Comparison of ENCODE assay signal across 13 mouse cellular contexts in the genomic region with DNA sequence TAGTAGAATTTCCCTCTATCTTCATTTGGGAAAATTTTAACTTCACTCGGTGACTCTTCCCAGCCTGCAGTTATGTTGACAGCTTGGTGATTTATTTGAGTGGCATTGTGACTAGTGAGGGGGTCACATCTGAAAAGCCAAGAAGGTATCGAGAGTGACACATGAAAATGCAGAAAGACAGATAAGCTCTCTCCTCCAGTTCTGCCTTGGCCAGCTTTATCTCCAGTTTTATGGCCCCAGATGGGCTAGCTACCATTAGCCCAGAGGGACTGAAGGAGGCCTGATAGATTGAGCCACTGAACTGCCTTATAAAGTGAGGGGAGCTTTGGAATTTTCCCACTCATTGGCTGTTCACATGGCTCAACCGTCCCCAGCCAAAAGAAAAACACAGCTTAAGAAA.
DNase-seq lines count a peak whose midpoint lies in the region; ATAC-seq lines count a peak whose summit lies in the region.
"Had no signal": no experiment of that assay in that cellular context is flagged by ENCODE, and none has a peak within 500 bp of the region (broad histone marks: within the 10 kb centered on the region; RNA-seq: fewer than 3 reads in every experiment).

No protein-coding gene starts in this region.

- no peak overlapping the region for H3K27ac ChIP-seq in kidney, embryonic 15.5 days
- H3K27ac ChIP-seq in intestine, embryonic 15.5 days: no peak overlapping the region; the same call in 1 of the 2 replicates
- no peak overlapping the region for H3K27ac ChIP-seq in stomach, embryonic 15.5 days
- H3K27ac ChIP-seq: hindbrain, embryonic 14.5 days had no signal

- no peaks in the 10 kb centered on the region for H3K9me3 ChIP-seq in kidney, embryonic 15.5 days (replicated peaks)
- no peaks in the 10 kb centered on the region for H3K9me3 ChIP-seq in intestine, embryonic 15.5 days
- H3K9me3 ChIP-seq in stomach, embryonic 15.5 days: no peaks in the 10 kb centered on the region

- H3K4me3 ChIP-seq in kidney, embryonic 15.5 days (replicated peaks): no peak overlapping the region
- H3K4me3 ChIP-seq in intestine, embryonic 15.5 days (replicated peaks): no peak overlapping the region
- no peak overlapping the region for H3K4me3 ChIP-seq in stomach, embryonic 15.5 days (replicated peaks)

- no peak overlapping the region for H3K9ac ChIP-seq in kidney, embryonic 15.5 days
- no peak overlapping the region for H3K9ac ChIP-seq in intestine, embryonic 15.5 days
- no peak overlapping the region for H3K9ac ChIP-seq in stomach, embryonic 15.5 days
- H3K9ac ChIP-seq: hindbrain, embryonic 14.5 days had no signal

- H3K27me3 ChIP-seq in kidney, embryonic 15.5 days: no peaks in the 10 kb centered on the region
- no peaks in the 10 kb centered on the region for H3K27me3 ChIP-seq in intestine, embryonic 15.5 days (replicated peaks)
- H3K27me3 ChIP-seq in stomach, embryonic 15.5 days (replicated peaks): no peaks in the 10 kb centered on the region
- H3K27me3 ChIP-seq: CH12.LX had no signal

- H3K4me1 ChIP-seq in kidney, embryonic 15.5 days: peaks cover 16% of the 10 kb centered on the region
- H3K4me1 ChIP-seq in intestine, embryonic 15.5 days (replicated peaks): no peaks in the 10 kb centered on the region
- no peaks in the 10 kb centered on the region for H3K4me1 ChIP-seq in stomach, embryonic 15.5 days

- no peak overlapping the region for H3K4me2 ChIP-seq in kidney, embryonic 15.5 days
- H3K4me2 ChIP-seq in intestine, embryonic 15.5 days (replicated peaks): no peak overlapping the region
- no peak overlapping the region for H3K4me2 ChIP-seq in stomach, embryonic 15.5 days
- H3K4me2 ChIP-seq: hindbrain, embryonic 14.5 days had no signal

- ATAC-seq in kidney, embryonic 15.5 days (replicated peaks; ENCODE audit: low FRiP score): 0 out of 2 replicates have a peak, but pooled peaks have one; percentile 50
- peak; percentile 66; the same call in 1 of the 2 replicates for ATAC-seq in intestine, embryonic 15.5 days
- peak; percentile 84; the same call in 1 of the 2 replicates for ATAC-seq in stomach, embryonic 15.5 days (ENCODE audit: insufficient read depth, low FRiP score, low read depth)

- no peak for DNase-seq in kidney, adult 8-10 months
- peak; percentile 66 for DNase-seq in c-Kit-positive CD71-positive TER-119-negative erythroid progenitor cells, embryonic 14.5 days (ENCODE audit: low read depth)
- DNase-seq in left cerebral cortex, postnatal 10 days (ENCODE audit: extremely low spot score in 1 of 2, low spot score in 2 of 2): no peak
- no peak for DNase-seq in ovary, adult 18-20 months (ENCODE audit: low spot score)
- DNase-seq: cerebellum, postnatal 14 days; gastrocnemius, postnatal 25 days; kidney, postnatal 36 days; thymus, postnatal 14 days had no signal

- intact Hi-C loops in left cerebral cortex, postnatal 10 days (cut with DNase I): no loop called here

- peaks cover 8% of the 10 kb centered on the region for H3K36me3 ChIP-seq in kidney, embryonic 15.5 days
- H3K36me3 ChIP-seq in intestine, embryonic 15.5 days: no peaks in the 10 kb centered on the region
- no peaks in the 10 kb centered on the region for H3K36me3 ChIP-seq in stomach, embryonic 15.5 days

- 22% methylated on average over 3 of the region's 3 CpGs for WGBS in kidney, embryonic 15.5 days
- 15% methylated on average over 3 of the region's 3 CpGs for WGBS in intestine, embryonic 15.5 days
- 29% methylated on average over 3 of the region's 3 CpGs for WGBS in stomach, embryonic 15.5 days
